Mouse (Mus musculus) liver, embryonic 12.5 days (tissue): ENCODE data around the gene Disc1. TPM values are rescaled to one million over a fixed set of nuclear protein-coding genes. Genes with fewer than 3 reads are reported as not detected.

ENCODE experiments used
- ATAC-seq: fragments of 200-750 bp; cut with Nextera tagmentation; 2 replicates; pipeline ENCODE4 v1.8.0; 2017; ENCODE audit warnings: moderate number of reproducible peaks, mild to moderate bottlenecking, moderate library complexity
- H3K27ac ChIP-seq: fragments of 300-500 bp; sonication (generic); 2 replicates; pipeline ENCODE4 v1.5.1; 2016; ENCODE audit warnings: mild to moderate bottlenecking
- H3K27me3 ChIP-seq: fragments of 300-500 bp; sonication (generic); replicated peaks from 2 replicates; pipeline ENCODE4 v1.6.1; 2016; ENCODE audit warnings: mild to moderate bottlenecking, moderate library complexity
- H3K36me3 ChIP-seq: fragments of 300-500 bp; sonication (generic); 2 replicates; pipeline ENCODE4 v1.6.1; 2016; ENCODE audit warnings: mild to moderate bottlenecking, moderate library complexity
- H3K4me1 ChIP-seq: fragments of 300-500 bp; sonication (generic); 2 replicates; pipeline ENCODE4 v1.6.1; 2016
- H3K4me2 ChIP-seq: fragments of 300-500 bp; sonication (generic); 2 replicates; pipeline ENCODE4 v1.6.1; 2016; ENCODE audit warnings: mild to moderate bottlenecking, moderate library complexity
- H3K4me3 ChIP-seq: fragments of 300-500 bp; sonication (generic); 2 replicates; pipeline ENCODE4 v1.5.1; 2016; ENCODE audit warnings: mild to moderate bottlenecking, moderate library complexity
- H3K9ac ChIP-seq: fragments of 300-500 bp; sonication (generic); 2 replicates; pipeline ENCODE4 v1.6.1; 2016; ENCODE audit warnings: mild to moderate bottlenecking, moderate library complexity
- H3K9me3 ChIP-seq: fragments of 300-500 bp; sonication (generic); replicated peaks from 2 replicates; pipeline ENCODE4 v1.6.1; 2016; ENCODE audit warnings: mild to moderate bottlenecking, moderate library complexity
- WGBS: fragments of 180-500 bp; shearing (Covaris S2); methylation state at CpG from one replicate; pipeline ENCODE4 v1.1.7; 2016; ENCODE audit not compliant: insufficient replicate concordance; 5-methylcytosine and 5-hydroxymethylcytosine counted together
- polyA plus RNA-seq: library from polyadenylated mRNA; unstranded; fragments of >200 nt; fragmentation: Nextera tagmentation; extraction: Ambion mirVana; gene quantifications from 2 replicates; pipeline ENCODE4 v1.2.1, GENCODE M21; 2016

Gene Disc1
- polyA plus RNA-seq, 1 experiment from 2014 or later: 0.56 TPM

DNA sequence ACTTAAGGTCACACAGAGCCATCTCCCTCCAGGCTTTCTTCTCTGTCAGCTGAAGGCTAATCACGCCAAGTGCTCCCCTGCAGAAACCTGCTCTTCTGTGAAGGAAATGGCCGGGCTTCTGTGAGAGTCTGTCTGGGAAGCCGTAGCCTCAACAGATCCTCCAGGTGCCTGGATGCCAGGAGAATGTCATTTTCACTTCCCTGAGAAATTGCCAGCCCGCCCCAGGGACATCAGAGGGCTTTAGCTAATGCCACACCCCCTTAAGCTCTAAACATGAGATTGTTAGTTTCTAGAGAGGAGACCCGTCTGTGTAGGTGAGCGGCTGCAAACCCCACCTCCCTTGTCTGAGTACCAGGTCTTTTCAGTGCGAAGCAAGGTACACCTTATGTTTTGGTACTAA is 15.3 kb downstream of the Disc1 start:
- Histone ChIP-seq H3K4me3 (no peak overlapping the region), H3K4me2 (no peak overlapping the region), H3K9me3 (no peaks in the 10 kb centered on the region), H3K36me3 (no peaks in the 10 kb centered on the region), H3K4me1 (peaks cover 11% of the 10 kb centered on the region; the same call in 1 of the 2 replicates), H3K27ac (no peak overlapping the region), H3K27me3 (no peaks in the 10 kb centered on the region), H3K9ac (no peak overlapping the region)
- no peak for ATAC-seq
- 65% methylated on average over 7 of the region's 7 CpGs for WGBS

DNA sequence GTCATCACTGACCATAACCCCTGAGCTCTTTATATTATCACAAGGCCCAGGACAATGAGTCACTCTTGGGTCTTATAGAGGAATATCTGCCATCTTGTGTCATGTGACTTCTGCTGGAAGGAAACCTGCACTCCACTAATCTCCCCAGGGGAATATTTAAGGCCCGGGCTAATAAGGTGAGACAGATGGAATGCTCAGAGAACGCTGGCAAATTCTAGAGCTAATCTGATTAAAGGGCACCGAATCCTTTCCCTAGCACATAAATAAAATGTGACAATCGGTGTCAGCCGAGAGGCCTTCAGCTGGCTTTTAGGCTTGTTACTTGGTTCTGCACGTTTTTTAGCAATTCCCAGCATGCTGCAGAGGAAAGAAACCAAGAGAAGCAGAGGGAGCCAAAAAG is 15.7 kb downstream of the Disc1 start:
- H3K4me3 ChIP-seq: no peak overlapping the region
- H3K9ac ChIP-seq: no peak overlapping the region
- H3K9me3 ChIP-seq: no peaks in the 10 kb centered on the region
- WGBS: 71% methylated on average over 6 of the region's 6 CpGs
- peaks cover 11% of the 10 kb centered on the region; the same call in 1 of the 2 replicates for H3K4me1 ChIP-seq
- no peaks in the 10 kb centered on the region for H3K36me3 ChIP-seq
- no peak for ATAC-seq
- no peaks in the 10 kb centered on the region for H3K27me3 ChIP-seq
- H3K27ac ChIP-seq: no peak overlapping the region
- no peak overlapping the region for H3K4me2 ChIP-seq

DNA sequence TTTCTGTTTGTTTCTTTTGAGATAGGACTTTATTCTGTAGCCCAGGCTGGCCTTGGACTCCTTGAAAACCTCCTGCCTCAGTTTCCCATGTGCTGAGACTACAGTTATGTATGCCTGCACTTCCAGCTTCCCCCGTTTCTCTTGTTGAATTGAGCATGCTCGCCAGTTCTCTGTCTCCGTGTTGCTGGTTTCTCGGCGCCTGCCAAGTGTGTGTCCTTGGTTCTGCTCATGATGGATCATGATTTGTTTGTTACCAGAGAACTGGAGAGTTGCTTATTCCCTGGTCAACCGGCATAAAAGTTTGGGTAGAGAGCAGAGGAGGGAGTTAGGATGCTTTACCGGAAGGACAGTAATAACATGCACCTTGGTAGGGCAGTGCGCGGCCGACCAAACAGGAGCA is 20.1 kb downstream of the Disc1 start:
- H3K27me3 ChIP-seq: no peaks in the 10 kb centered on the region
- H3K9me3 ChIP-seq: no peaks in the 10 kb centered on the region
- no peaks in the 10 kb centered on the region for H3K36me3 ChIP-seq
- 83% methylated on average over 10 of the region's 10 CpGs for WGBS
- H3K4me2 ChIP-seq: no peak overlapping the region
- H3K27ac ChIP-seq: no peak overlapping the region
- H3K4me1 ChIP-seq: no peaks in the 10 kb centered on the region
- no peak for ATAC-seq
- no peak overlapping the region for H3K4me3 ChIP-seq
- H3K9ac ChIP-seq: no peak overlapping the region

DNA sequence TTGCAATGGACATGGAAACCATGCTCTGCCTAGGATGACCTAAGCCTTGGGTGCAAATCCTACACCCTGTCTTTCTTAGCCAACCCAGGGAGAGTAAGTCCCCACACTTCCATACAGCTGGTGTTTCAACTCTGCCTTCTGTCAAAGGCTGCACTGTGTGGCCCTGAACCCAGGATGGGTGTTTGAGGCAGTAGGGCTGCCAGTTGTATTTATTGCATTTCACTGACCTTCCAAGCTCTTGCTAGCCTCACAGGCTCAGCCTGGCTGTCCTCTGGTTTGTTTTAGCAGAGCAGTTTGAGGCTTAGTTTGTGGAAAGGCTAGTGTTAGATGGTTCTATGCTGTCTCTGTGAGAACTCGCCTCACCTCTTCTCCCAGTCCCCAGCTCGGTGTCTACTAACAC is 20.6 kb downstream of the Disc1 start:
- H3K27me3 ChIP-seq: no peaks in the 10 kb centered on the region
- H3K9ac ChIP-seq: no peak overlapping the region
- no peak overlapping the region for H3K27ac ChIP-seq
- no peaks in the 10 kb centered on the region for H3K36me3 ChIP-seq
- WGBS: 74% methylated on average over 2 of the region's 2 CpGs
- H3K4me2 ChIP-seq: no peak overlapping the region
- H3K4me3 ChIP-seq: no peak overlapping the region
- no peaks in the 10 kb centered on the region for H3K9me3 ChIP-seq
- ATAC-seq: no peak
- no peaks in the 10 kb centered on the region for H3K4me1 ChIP-seq

DNA sequence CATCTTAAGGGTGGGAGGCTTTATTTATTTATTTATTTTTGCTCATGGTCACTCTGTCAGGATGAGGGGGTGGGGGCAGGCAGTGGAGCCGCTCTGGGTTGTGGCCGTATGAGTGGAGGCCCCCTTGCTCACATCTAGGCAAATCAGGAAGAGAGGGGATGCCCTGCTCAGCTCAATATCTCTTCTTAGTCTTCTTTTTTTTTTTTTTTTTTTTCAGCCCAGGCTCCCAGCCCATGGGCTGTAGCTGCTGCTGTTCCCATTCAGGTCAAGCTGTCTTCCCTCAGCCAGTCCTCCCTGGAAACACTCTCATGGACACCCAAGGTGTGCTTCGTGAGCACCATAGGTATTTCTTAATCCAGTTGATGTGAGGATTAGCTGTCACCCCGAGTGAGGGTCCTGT is 21.4 kb downstream of the Disc1 start:
- Histone ChIP-seq H3K9ac (no peak overlapping the region), H3K27me3 (no peaks in the 10 kb centered on the region), H3K4me1 (peaks cover 2% of the 10 kb centered on the region; the same call in 1 of the 2 replicates), H3K36me3 (no peaks in the 10 kb centered on the region), H3K9me3 (no peaks in the 10 kb centered on the region), H3K4me2 (no peak overlapping the region), H3K27ac (no peak overlapping the region), H3K4me3 (no peak overlapping the region)
- no peak for ATAC-seq
- WGBS: 56% methylated on average over 4 of the region's 4 CpGs

DNA sequence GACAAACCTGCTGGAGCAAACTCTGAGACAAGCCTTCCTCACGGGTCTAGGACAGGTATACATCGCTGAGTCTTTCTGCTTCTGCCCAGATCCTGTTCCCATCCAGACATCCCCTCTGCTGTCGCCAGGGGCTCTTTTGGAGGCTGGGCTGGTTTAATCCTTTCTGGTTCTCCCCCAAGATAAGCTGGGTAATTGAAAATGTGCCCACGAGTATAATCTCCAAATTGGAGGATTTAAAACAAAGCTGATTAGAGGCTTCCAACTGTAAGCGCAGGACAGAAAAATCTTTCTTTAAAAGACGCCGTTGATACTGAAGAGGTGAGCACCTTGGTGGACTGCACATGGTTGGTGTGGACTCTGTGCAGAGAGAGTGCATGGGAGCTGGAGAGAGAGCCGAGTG is 23.3 kb downstream of the Disc1 start:
- Histone ChIP-seq H3K4me3 (no peak overlapping the region), H3K4me1 (peaks cover 8% of the 10 kb centered on the region; the same call in 1 of the 2 replicates), H3K27ac (no peak overlapping the region), H3K27me3 (no peaks in the 10 kb centered on the region), H3K9ac (no peak overlapping the region), H3K36me3 (no peaks in the 10 kb centered on the region), H3K4me2 (no peak overlapping the region), H3K9me3 (no peaks in the 10 kb centered on the region)
- ATAC-seq: no peak
- 65% methylated on average over 8 of the region's 8 CpGs for WGBS

DNA sequence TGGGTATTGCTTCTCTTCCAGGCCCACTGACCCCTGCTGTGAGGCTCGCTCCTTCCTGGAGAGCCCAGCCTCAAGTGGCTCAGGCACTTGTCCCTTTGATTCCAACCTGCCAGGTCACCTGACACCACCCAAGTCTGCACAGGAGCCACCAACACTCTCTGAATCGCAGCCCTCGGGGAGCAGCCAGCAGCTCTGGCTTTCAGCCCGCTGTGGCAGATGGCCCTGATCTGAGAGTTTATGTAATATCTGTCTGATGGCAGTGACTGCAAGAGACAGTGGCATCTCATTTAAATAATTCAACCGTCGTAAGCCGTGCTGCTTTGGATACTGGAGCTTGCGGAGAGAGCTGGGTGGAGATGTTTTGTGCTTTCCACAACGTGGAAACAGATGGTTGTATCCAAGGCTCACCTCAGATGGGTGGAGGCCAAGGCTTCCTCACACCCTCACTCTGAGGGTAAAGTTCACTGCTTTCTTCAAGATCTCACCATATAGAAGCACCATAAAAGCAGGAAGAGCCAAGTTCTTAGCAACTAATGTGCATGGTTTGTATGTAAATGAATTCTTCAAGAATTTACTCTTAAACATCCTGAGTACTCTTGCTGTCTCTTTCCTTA is 24.9 kb downstream of the Disc1 start:
- H3K4me1 ChIP-seq: peaks cover 13% of the 10 kb centered on the region
- H3K4me2 ChIP-seq: no peak overlapping the region
- H3K9ac ChIP-seq: no peak overlapping the region
- H3K27ac ChIP-seq: no peak overlapping the region
- ATAC-seq: no peak
- H3K9me3 ChIP-seq: no peaks in the 10 kb centered on the region
- no peaks in the 10 kb centered on the region for H3K27me3 ChIP-seq
- 68% methylated on average over 9 of the region's 9 CpGs for WGBS
- H3K4me3 ChIP-seq: no peak overlapping the region
- no peaks in the 10 kb centered on the region for H3K36me3 ChIP-seq

DNA sequence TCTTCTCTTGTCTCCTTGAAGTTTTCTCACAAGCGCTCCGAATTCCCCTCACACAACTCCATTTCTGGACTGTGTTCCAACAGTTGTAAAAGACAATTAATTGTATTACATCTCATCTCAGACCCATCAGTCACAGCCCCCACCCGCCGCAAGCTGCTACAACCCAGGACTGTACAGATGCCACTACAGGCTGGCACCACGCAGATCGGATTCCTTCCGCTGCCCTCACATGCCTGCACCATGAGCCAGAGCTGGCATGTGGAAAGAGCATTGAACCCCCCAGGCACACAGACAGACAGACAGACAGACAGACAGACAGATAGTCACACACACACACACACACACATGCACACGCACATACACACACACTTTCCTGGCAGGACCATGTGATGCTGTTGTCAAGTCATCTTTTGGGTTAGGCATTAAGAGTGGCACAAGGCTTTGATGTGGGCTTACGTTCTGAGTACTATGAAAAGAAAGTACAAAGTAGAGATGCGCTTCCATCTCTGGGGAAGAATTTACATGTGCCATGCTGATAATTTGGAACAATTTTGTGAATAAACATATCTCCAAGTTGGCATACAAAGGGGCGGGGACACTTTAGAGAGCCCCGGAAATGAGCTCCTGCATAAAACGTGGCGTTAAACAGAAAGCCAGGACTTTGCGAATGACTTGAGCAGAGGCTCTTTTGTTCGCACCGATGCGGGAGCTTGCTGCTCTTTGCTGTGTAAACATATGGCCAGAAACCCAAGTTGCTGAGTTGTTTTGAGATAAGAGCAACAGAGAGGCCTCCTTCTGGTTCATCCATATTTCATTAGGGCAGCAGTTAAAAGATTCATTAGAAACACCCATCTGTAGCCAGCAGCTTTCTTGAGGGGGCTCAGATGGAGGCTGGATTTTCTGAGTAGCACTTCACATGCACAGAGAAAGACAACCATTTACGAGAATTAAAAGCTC is 26.7 kb downstream of the Disc1 start:
- ATAC-seq: no peak
- no peak overlapping the region for H3K4me2 ChIP-seq
- H3K27me3 ChIP-seq: no peaks in the 10 kb centered on the region

DNA sequence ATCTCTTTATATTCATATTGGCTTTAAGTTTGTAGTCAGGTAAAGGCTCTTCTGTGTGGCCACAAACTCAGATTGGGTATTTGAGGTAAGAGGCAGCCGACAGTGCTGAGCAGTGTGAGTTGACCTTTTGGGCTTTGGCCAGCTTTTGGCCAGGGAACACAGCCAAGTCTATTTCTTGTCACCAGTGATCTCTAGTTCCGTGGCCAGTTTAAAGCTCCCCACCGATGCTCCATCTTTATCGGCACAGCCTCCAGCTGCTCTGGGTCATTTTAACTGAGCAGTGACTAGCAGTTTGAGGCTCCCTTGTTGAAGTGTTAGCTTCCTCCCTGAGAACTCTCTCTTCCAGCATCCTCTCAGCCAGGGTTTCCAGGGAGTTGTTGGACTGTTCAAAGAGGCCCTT is 29.8 kb downstream of the Disc1 start:
- 52% methylated on average over 4 of the region's 4 CpGs for WGBS
- no peaks in the 10 kb centered on the region for H3K9me3 ChIP-seq
- H3K4me2 ChIP-seq: no peak overlapping the region
- H3K27me3 ChIP-seq: no peaks in the 10 kb centered on the region
- H3K36me3 ChIP-seq: no peaks in the 10 kb centered on the region
- H3K27ac ChIP-seq: no peak overlapping the region
- H3K4me3 ChIP-seq: no peak overlapping the region
- peaks cover 16% of the 10 kb centered on the region for H3K4me1 ChIP-seq
- ATAC-seq: no peak
- H3K9ac ChIP-seq: no peak overlapping the region

More for the DNA sequence above, 26.7 kb downstream of the Disc1 start:
- 66% methylated on average over 19 of the region's 19 CpGs for WGBS
- Histone ChIP-seq H3K36me3 (no peaks in the 10 kb centered on the region), H3K9me3 (no peaks in the 10 kb centered on the region), H3K4me3 (no peak overlapping the region), H3K4me1 (peaks cover 16% of the 10 kb centered on the region), H3K27ac (no peak overlapping the region), H3K9ac (no peak overlapping the region)

DNA sequence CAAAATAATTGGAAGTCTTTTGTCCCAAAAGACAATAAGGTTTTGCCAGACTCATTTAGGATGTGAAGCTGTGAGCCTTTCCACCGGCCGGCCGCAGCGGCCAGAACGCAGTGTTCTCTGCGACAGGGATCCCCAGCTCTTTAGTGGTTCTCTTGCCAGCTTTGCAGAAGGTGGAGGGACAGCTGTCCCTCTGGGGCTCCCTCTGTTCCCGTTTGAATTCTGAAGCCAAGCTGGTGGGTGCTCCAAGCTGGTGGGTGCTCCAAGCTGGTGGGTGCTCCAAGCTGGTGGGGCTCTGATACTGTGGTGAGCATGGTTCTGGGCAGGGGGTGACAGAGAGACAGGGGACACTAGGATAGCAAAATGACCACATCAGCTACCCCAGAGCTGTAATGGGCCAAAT is 30.5 kb downstream of the Disc1 start:
- Histone ChIP-seq H3K27me3 (no peaks in the 10 kb centered on the region), H3K4me1 (peaks cover 16% of the 10 kb centered on the region), H3K4me3 (no peak overlapping the region), H3K36me3 (no peaks in the 10 kb centered on the region), H3K4me2 (no peak overlapping the region), H3K27ac (no peak overlapping the region; the same call in 1 of the 2 replicates), H3K9me3 (no peaks in the 10 kb centered on the region), H3K9ac (no peak overlapping the region)
- no peak for ATAC-seq
- 65% methylated on average over 7 of the region's 7 CpGs for WGBS

DNA sequence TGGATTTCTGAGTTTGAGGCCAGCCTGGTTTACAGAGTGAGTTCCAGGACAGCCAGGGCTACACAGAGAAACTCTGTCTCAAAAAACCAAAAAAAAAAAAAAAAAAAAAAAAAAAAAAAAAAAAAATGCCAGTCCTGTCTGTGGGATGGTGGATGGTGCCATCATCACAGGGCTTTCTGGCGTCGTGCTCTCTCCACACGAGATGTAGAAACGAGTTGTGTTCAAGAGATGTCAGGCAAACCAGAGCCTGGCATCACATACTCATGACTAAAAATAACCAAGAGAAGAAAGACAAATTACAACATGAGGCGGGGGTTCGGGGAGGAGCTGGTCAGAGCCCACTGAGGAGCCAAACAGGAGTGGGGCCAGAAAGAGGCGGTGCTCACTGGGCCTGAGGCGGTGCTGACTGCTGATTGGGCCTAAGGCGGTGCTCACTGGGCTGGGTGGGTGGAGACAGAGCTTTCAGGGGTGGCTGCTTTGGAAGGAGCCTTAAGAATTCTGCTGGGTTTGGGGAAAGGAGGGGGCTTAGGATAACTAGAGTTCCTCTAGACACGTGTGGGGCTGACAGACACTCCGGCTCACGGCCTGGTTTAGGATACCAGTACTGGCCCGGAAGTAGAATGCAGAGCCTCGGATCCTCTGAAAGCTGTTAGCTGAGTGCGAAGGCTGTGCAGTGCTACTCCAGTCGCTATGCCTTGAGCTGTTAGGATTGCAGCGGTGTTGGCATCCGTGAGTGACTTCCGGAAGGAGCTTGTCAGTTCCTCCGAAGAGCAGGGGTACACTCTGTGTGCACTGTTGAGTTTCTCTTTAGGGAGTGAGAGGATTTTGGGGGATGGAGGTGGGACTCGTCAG is 37.1 kb downstream of the Disc1 start:
- WGBS: 68% methylated on average over 21 of the region's 21 CpGs
- Histone ChIP-seq H3K27ac (no peak overlapping the region), H3K4me2 (no peak overlapping the region)

DNA sequence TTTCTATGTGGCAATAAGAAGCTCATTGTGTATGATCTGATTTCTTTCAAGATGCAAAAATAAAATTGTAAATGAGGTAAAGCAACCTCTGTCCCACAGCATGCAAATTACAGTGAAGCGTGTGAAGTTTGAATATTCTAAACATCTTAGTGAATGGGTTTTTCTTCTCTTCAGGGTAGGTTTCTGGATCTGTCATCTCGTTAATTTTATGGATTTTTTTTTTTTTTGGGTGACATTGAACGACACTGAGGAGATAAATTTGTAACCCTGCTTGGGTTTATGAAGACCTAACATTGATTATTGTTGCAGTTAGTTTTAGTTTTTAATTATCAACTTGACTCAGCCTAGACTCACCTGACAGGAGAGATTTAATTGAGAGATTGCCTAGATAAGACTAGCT is 43.1 kb downstream of the Disc1 start:
- H3K27ac ChIP-seq: no peak overlapping the region
- no peaks in the 10 kb centered on the region for H3K9me3 ChIP-seq
- no peak overlapping the region for H3K9ac ChIP-seq
- H3K36me3 ChIP-seq: no peaks in the 10 kb centered on the region
- whole genome bisulfite sequencing: 59% methylated on average over 3 of the region's 3 CpGs
- no peak for ATAC-seq
- no peak overlapping the region for H3K4me3 ChIP-seq
- no peak overlapping the region for H3K4me2 ChIP-seq
- H3K4me1 ChIP-seq: no peaks in the 10 kb centered on the region
- H3K27me3 ChIP-seq: no peaks in the 10 kb centered on the region

More for the DNA sequence above, 37.1 kb downstream of the Disc1 start:
- Histone ChIP-seq H3K4me3 (no peak overlapping the region), H3K4me1 (no peaks in the 10 kb centered on the region), H3K27me3 (no peaks in the 10 kb centered on the region), H3K36me3 (no peaks in the 10 kb centered on the region), H3K9me3 (no peaks in the 10 kb centered on the region), H3K9ac (no peak overlapping the region)
- ATAC-seq: no peak
